Mouse (Mus musculus): Measurements from ENCODE around the gene Tbxas1. TPM values are rescaled to one million over a fixed set of nuclear protein-coding genes. Genes with fewer than 3 reads are reported as not detected.

The Tbxas1 gene
- polyA plus RNA-seq, 1 experiment from 2014 or later = 1.8 TPM

Other genes with a start within 250 kb of the Tbxas1 start
- gene Klrg2, start 238.2 kb upstream of the Tbxas1 start, polyA plus RNA-seq (2016; fragmentation: Nextera tagmentation; extraction: Ambion mirVana) = 0.06 TPM in 1 of 2 replicates, not detected in the other
- 0.82 and 0.97 TPM in 2 replicates for gene Clec2l, start 212.3 kb upstream of the Tbxas1 start, polyA plus RNA-seq (2016; fragmentation: Nextera tagmentation; extraction: Ambion mirVana)
- 24.5 and 26.1 TPM in 2 replicates for gene Hipk2, start 761 bp downstream of the Tbxas1 start, polyA plus RNA-seq (2016; fragmentation: Nextera tagmentation; extraction: Ambion mirVana)
- gene Parp12, start 242.9 kb downstream of the Tbxas1 start, polyA plus RNA-seq (2016; fragmentation: Nextera tagmentation; extraction: Ambion mirVana) = 0.72 and 1.3 TPM in 2 replicates